Mouse (Mus musculus): ENCODE measurements around the gene Samhd1.

DNA sequence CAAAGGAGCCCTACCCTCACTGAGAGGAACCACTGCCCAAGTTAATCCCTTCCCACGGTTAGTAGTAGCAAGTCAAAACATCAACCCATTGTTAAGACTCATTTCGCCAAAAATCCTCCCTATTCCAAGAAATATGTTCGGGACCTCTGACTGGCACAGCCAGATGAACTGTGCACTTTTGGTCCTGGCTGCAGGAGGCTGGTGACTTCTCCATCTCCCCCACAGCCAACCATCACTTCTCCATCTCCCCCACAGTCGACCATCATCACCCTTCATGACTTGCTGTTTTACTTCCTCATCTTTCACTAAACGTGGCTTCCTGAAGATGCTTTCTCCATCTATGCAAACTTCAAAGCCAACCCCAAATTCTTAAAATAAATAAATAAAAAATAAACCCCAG, 3.7 kb upstream of the Samhd1 start:
- TF ChIP-seq CTCF (IDR thresholded peaks at IDR 0.05; ENCODE audit: insufficient read depth, low read depth, low read length) (no peak), POLR2A (IDR thresholded peaks at IDR 0.05; ENCODE audit: insufficient read depth, low read depth, low read length) (no peak)
